Mouse (Mus musculus): ENCODE measurements around the gene Siah3. TPM values are rescaled to one million over a fixed set of nuclear protein-coding genes. Genes with fewer than 3 reads are reported as not detected.

Gene Siah3
- total and polyA plus RNA-seq, 3 experiments, result 0.04 to 0.29 TPM; not detected in 1

GRCm38 (mm10) chr14:75504255-75504654 is 48.5 kb downstream of the Siah3 start:
- Histone ChIP-seq H3K4me3 (ENCODE audit: control insufficient read depth in 1 of 2, insufficient read depth in 1 of 2, low read depth in 2 of 2, low read length in 2 of 2) (no peak overlapping the region), H3K4me1 (ENCODE audit: control insufficient read depth in 1 of 2, insufficient read depth in 2 of 2, low read length in 2 of 2) (no peaks in the 10 kb centered on the region), H3K27ac (ENCODE audit: control insufficient read depth, low read depth, low read length) (no peak overlapping the region), H3K9me3 (replicated peaks; ENCODE audit: insufficient read depth, low read length) (no peaks in the 10 kb centered on the region), H3K9ac (ENCODE audit: control insufficient read depth, low read depth, low read length, poor library complexity, severe bottlenecking) (no peak overlapping the region), H3K79me2 (ENCODE audit: control insufficient read depth, insufficient read depth, low read length, poor library complexity) (no peaks in the 10 kb centered on the region), H3K27me3 (ENCODE audit: control insufficient read depth in 1 of 2, insufficient read depth in 2 of 2, low read length in 2 of 2) (peaks cover 3 to 5% of the 10 kb centered on the region in 2 experiments; a peak in 3 of 4 replicates), H3K36me3 (ENCODE audit: control insufficient read depth in 1 of 2, insufficient read depth in 2 of 2, low read length in 2 of 2) (no peaks in the 10 kb centered on the region)
- no peak for DNase-seq (ENCODE audit: low read depth, low spot score)
- TF ChIP-seq MXI1 (IDR thresholded peaks at IDR 0.05; ENCODE audit: low read depth, low read length) (no peak), KAT2A (conservative IDR thresholded peaks at IDR 0.05; ENCODE audit: low read depth, low read length) (no peak), CHD1 (IDR thresholded peaks at IDR 0.05; ENCODE audit: low read depth, low read length) (no peak), POLR2AphosphoS2 (IDR thresholded peaks at IDR 0.05; ENCODE audit: low read length) (no peak), MYB (IDR thresholded peaks at IDR 0.05; ENCODE audit: low read depth, low read length) (no peak), EP300 (IDR thresholded peaks at IDR 0.05; ENCODE audit: low read depth in 1 of 2, low read length in 2 of 2) (no peak), TAL1 (IDR thresholded peaks at IDR 0.05; ENCODE audit: low read length) (no peak)

GRCm38 (mm10) chr14:75505126-75505840 is 49.5 kb downstream of the Siah3 start:
- no peak for DNase-seq (ENCODE audit: low read depth, low spot score)
- Histone ChIP-seq H3K4me3 (ENCODE audit: control insufficient read depth in 1 of 2, insufficient read depth in 1 of 2, low read depth in 2 of 2, low read length in 2 of 2) (no peak overlapping the region), H3K27ac (ENCODE audit: control insufficient read depth, low read depth, low read length) (no peak overlapping the region), H3K9me3 (replicated peaks; ENCODE audit: insufficient read depth, low read length) (no peaks in the 10 kb centered on the region), H3K27me3 (ENCODE audit: control insufficient read depth in 1 of 2, insufficient read depth in 2 of 2, low read length in 2 of 2) (peaks cover 3 to 5% of the 10 kb centered on the region in 2 experiments; a peak in 3 of 4 replicates), H3K9ac (ENCODE audit: control insufficient read depth, low read depth, low read length, poor library complexity, severe bottlenecking) (no peak overlapping the region), H3K4me1 (ENCODE audit: control insufficient read depth in 1 of 2, insufficient read depth in 2 of 2, low read length in 2 of 2) (no peaks in the 10 kb centered on the region), H3K36me3 (ENCODE audit: control insufficient read depth in 1 of 2, insufficient read depth in 2 of 2, low read length in 2 of 2) (no peaks in the 10 kb centered on the region), H3K79me2 (ENCODE audit: control insufficient read depth, insufficient read depth, low read length, poor library complexity) (no peaks in the 10 kb centered on the region)
- TF ChIP-seq JUND (IDR thresholded peaks at IDR 0.05; ENCODE audit: low read depth, low read length) (no peak), EP300 (IDR thresholded peaks at IDR 0.05; ENCODE audit: low read depth in 1 of 2, low read length in 2 of 2) (no peak), ZC3H11A (IDR thresholded peaks at IDR 0.05; ENCODE audit: low read depth, low read length) (no peak), ELF1 (IDR thresholded peaks at IDR 0.05; ENCODE audit: low read depth, low read length) (no peak), MXI1 (IDR thresholded peaks at IDR 0.05; ENCODE audit: low read depth, low read length) (no peak), TBP (IDR thresholded peaks at IDR 0.05; ENCODE audit: low read depth, low read length) (no peak), MYC (IDR thresholded peaks at IDR 0.05; ENCODE audit: low read depth, low read length) (no peak), POLR2AphosphoS5 (IDR thresholded peaks at IDR 0.05; ENCODE audit: borderline replicate concordance, low read depth, low read length) (no peak), ZKSCAN1 (IDR thresholded peaks at IDR 0.05; ENCODE audit: low read depth, low read length) (no peak), TCF12 (IDR thresholded peaks at IDR 0.05; ENCODE audit: low read depth, low read length) (no peak)

Data from MEL (cell line).